1 mouse cellular context compared by ENCODE assay signal in genomic region chr11:106254767-106255166, GRCm38 (mm10).
TF ChIP-seq lines count a peak whose summit lies in the region.

No protein-coding gene starts in this region.

TF ChIP-seq in MEL, 35 proteins besides CTCF, POLR2A, EP300 and RAD21 (continued from another document):
- no peak for TF ChIP-seq NELFE (IDR thresholded peaks at IDR 0.05; ENCODE audit: low read depth, low read length)
- TF ChIP-seq POLR2AphosphoS2 (IDR thresholded peaks at IDR 0.05; ENCODE audit: low read length): no peak
- TF ChIP-seq MAX (IDR thresholded peaks at IDR 0.05; ENCODE audit: low read length): no peak
- TF ChIP-seq USF2 (IDR thresholded peaks at IDR 0.05; ENCODE audit: borderline replicate concordance in 1 of 2, insufficient read depth in 1 of 2, low read depth in 1 of 2, low read length in 2 of 2): no peak
TF ChIP-seq in MEL: peak in this region for 0.
